Mouse (Mus musculus): ENCODE measurements at regions not wholly inside any gene's neighbourhood (a gene's known extent, or its start where the extent isn't known, plus 50 kb on each side); places are given as distances from the start of the nearest gene placed in this dataset.

DNA sequence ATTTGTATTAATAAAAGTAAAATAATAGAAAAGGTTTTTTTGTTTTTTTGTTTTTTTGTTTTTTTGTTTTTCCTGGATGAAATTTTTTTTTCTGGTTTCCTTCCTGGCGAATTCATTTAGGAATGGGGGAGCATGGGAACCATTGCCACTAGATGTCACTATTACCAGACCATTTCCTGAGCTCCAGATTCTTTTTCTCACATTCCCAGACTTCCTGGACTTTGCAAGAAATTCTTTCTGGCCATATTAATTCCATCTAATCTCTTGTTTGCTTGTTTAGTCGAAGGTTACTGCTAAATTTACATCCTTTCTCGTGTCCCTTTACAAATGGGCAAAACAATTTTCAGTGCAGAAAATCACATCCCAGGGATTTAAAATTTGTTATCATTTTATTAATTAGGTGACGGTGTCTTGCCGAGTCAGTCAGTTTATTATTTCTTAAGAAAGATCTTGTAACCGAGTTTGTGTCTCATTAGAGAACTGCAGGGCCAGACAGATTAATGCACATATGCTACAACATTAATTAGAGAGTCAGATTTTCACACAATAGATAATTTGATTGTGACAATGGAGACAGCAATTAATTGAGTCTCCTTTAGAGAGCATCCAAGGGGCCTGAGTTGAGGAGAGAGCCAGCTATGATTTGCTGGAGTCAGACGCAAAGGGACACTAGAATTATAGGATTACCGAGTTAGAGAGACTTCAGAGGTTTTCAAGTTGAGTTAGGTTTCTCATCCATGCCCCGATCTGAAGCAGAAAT is 1702.5 kb upstream of the Tenm2 start:
- ATAC-seq (ENCODE audit: low TSS enrichment) = peak; percentile 69; the same call in 1 of the 2 replicates
